Mouse (Mus musculus) forebrain, embryonic 12.5 days (tissue): ENCODE measurements around the gene Pgls. TPM values are rescaled to one million over a fixed set of nuclear protein-coding genes. Genes with fewer than 3 reads are reported as not detected.

Experiments
- ATAC-seq: fragments of 200-750 bp; cut with Nextera tagmentation; 2 replicates; pipeline ENCODE4 v1.8.0; 2017; ENCODE audit warnings: moderate TSS enrichment; ENCODE audit not compliant: low FRiP score
- H3K27ac ChIP-seq: fragments of 300-500 bp; sonication (generic); 2 replicates; pipeline ENCODE4 v1.5.1; 2016; ENCODE audit warnings: mild to moderate bottlenecking
- H3K27me3 ChIP-seq: fragments of 300-500 bp; sonication (generic); 2 replicates; pipeline ENCODE4 v1.6.1; 2016; ENCODE audit warnings: mild to moderate bottlenecking
- H3K36me3 ChIP-seq: fragments of 300-500 bp; sonication (generic); replicated peaks from 2 replicates; pipeline ENCODE4 v1.6.1; 2016; ENCODE audit warnings: mild to moderate bottlenecking
- H3K4me1 ChIP-seq: fragments of 300-500 bp; sonication (generic); 2 replicates; pipeline ENCODE4 v1.6.1; 2016
- H3K4me2 ChIP-seq: fragments of 300-500 bp; sonication (generic); 2 replicates; pipeline ENCODE4 v1.6.1; 2016; ENCODE audit warnings: mild to moderate bottlenecking, moderate library complexity
- H3K4me3 ChIP-seq: fragments of 300-500 bp; sonication (generic); replicated peaks from 2 replicates; pipeline ENCODE4 v1.5.1; 2016; ENCODE audit warnings: mild to moderate bottlenecking
- H3K9ac ChIP-seq: fragments of 300-500 bp; sonication (generic); 2 replicates; pipeline ENCODE4 v1.6.1; 2016; ENCODE audit warnings: mild to moderate bottlenecking
- H3K9me3 ChIP-seq: fragments of 300-500 bp; sonication (generic); 2 replicates; pipeline ENCODE4 v1.6.1; 2016
- WGBS: fragments of 180-500 bp; shearing (Covaris S2); methylation state at CpG from one replicate; pipeline ENCODE4 v1.1.7; 2016; 5-methylcytosine and 5-hydroxymethylcytosine counted together
- polyA plus RNA-seq: library from polyadenylated mRNA; unstranded; fragments of >200 nt; fragmentation: Nextera tagmentation; extraction: Ambion mirVana; gene quantifications from 2 replicates; pipeline ENCODE4 v1.2.1, GENCODE M21; 2016

The Pgls gene
- polyA plus RNA-seq: 199 and 208 TPM in 2 replicates

DNA sequence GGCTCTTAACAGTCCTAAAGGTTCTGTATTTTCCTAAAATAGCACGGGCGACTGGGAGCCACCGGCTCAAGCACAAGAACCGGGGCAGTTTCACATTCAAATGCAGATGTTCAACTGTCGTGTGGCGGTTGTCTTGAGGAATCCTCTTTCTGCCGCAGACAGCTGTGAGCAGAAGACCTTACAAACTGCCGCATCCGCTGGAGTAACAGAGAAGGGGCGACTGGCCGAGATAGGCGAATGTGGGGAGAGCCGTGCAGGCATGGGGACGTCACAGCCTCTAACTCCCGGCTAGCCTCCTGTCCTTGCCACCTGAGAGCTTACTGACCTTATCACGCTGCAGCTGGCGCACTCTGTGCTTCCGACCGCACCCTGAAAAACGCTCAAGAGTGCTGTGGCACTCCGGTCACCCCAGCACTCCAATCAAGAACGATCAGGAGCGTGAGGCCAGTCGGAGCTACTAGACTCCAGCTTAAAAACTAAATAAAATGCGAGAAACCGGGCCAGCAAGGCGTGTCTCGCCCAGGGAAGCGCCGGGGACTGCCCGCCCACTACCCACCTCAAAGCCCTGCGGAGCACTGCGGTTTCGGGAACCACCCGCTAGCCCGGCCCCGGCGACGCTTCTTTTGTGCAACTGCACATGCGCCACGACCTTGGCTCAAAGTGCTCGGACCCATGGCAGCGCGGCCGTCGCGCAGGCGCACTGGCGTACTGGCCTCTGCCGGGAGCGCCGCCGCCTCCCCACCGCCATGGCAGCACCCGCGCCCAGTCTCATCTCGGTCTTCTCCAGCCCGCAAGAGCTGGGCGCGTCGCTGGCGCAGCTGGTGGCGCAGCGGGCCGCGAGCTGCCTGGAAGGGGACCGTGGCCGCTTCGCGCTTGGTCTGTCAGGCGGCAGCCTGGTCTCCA, at the start of gene Pgls:
Pgls (plus strand) TSS at position 706 of the 903 bp plus-strand sequence.
- under 1% methylated on average over 71 of the region's 71 CpGs for WGBS
- H3K4me3 ChIP-seq: peak within 1 kb of the TSS; percentile 90
- H3K36me3 ChIP-seq: peaks cover 8% of the 10 kb centered on the region; the same call in 1 of the 2 replicates
- ATAC-seq: peak; percentile 89
- H3K9ac ChIP-seq: peak within 1 kb of the TSS; percentile 93
- H3K27ac ChIP-seq: peak within 1 kb of the TSS; percentile 98
- H3K4me1 ChIP-seq: peaks cover 28% of the 10 kb centered on the region
- H3K4me2 ChIP-seq: peak within 1 kb of the TSS; percentile 93
- H3K9me3 ChIP-seq: no peaks in the 10 kb centered on the region
- 0 out of 2 replicates have a peak, but pooled peaks cover 6% of the 10 kb centered on the region for H3K27me3 ChIP-seq

DNA sequence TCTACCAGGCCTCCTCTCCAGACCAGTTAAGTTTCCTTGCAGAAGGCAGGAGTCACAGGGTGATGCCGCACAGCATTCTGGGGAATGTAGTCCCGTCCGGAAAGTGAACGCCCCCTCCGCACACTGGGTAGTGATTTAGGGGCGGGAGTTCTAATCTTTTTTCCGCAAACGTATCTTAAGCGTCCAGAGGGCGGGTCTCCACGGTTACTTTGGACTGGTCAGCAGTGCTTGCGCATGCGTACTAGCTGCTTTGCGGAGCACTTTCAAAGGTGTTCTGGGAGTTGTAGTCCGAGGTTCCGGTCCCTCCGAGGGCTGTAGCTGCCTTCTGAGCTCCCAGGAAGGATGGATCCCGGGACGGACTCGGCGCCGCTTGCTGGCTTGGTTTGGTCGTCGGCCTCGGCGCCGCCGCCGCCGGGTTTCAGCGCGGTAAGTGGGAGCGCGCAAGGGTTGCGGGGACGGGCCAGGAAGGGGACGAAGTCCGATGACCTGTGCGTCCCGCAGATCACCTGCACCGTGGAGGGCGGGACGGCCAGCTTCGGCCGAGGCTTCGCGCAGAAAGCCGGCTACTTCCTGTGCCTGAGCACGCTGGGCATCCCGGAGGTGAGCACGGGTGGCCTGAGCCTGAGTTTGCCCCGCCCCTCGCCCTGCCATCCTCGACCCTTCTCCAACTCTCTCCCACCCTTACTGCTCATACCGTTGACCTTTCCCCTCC, 49.2 kb upstream of the Pgls start, which contains the start of gene Mvb12a:
Mvb12a (plus strand) TSS at position 291 of the 712 bp plus-strand sequence.
- Histone ChIP-seq H3K9me3 (no peaks in the 10 kb centered on the region), H3K4me1 (peaks cover 10% of the 10 kb centered on the region), H3K9ac (peak within 1 kb of the TSS; percentile 70), H3K27ac (peak within 1 kb of the TSS; percentile 47; the same call in 1 of the 2 replicates), H3K36me3 (peaks cover 25% of the 10 kb centered on the region), H3K4me3 (peak within 1 kb of the TSS; percentile 84), H3K4me2 (peak within 1 kb of the TSS; percentile 70), H3K27me3 (peaks cover 22% of the 10 kb centered on the region)
- WGBS: under 1% methylated on average over 49 of the region's 55 CpGs
- peak; percentile 97 for ATAC-seq

DNA sequence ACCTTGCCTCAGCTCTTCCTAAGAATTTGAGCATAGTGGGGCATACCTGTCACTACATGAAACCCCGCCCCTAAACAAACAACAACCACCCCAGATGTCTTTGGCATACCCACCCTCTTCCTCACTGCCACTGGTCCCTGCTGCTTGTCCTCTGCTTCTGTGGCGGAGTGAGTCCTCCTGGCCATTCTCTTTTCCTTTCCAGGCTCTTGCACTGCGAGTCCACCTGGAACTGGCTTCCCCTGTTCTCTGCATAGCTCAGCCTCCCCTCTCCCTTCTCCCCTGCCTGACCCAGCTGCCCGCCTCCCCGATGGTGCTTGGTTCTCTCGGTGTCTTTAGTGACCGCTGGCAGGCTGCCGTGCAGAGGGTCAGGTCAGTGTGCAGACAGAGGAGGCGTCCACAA, 48.2 kb upstream of the Pgls start:
- H3K9ac ChIP-seq: peak overlapping the region; percentile 70; the same call in 1 of the 2 replicates
- WGBS: 90% methylated on average over 9 of the region's 9 CpGs
- H3K4me3 ChIP-seq: peak overlapping the region; percentile 84

DNA sequence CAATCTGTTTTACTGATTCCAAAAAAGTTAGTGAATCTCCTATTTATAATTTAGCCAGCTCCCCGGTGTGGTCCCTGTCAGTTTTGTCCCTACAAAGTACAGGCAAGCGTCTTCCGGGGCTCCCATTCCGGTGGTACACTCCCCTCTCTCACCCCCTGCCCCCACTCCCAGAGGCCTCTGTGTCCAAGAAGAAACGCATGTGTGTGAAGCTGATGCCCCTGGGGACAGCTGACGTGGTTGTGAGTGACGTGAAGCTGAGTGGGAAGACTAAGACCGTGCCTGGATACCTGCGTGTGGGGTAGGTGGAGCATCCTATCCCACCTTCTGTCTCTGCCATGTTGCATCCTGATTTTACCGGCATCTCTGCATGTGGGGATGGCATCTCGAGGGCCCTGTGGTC, 46.9 kb upstream of the Pgls start:
- ATAC-seq: no peak
- H3K9ac ChIP-seq: no peak overlapping the region
- no peak overlapping the region for H3K4me2 ChIP-seq
- H3K27me3 ChIP-seq: 0 out of 2 replicates have a peak, but pooled peaks cover 3% of the 10 kb centered on the region
- no peak overlapping the region for H3K27ac ChIP-seq
- peaks cover 9% of the 10 kb centered on the region for H3K4me1 ChIP-seq
- H3K36me3 ChIP-seq: peaks cover 34% of the 10 kb centered on the region
- WGBS: 89% methylated on average over 11 of the region's 11 CpGs
- no peak overlapping the region for H3K4me3 ChIP-seq
- H3K9me3 ChIP-seq: no peaks in the 10 kb centered on the region

More for the DNA sequence above, 48.2 kb upstream of the Pgls start:
- no peak for ATAC-seq
- no peaks in the 10 kb centered on the region for H3K9me3 ChIP-seq
- H3K36me3 ChIP-seq: peaks cover 32% of the 10 kb centered on the region
- H3K27me3 ChIP-seq: peaks cover 12% of the 10 kb centered on the region
- H3K4me2 ChIP-seq: peak overlapping the region; percentile 70
- peaks cover 9% of the 10 kb centered on the region for H3K4me1 ChIP-seq
- no peak overlapping the region for H3K27ac ChIP-seq

DNA sequence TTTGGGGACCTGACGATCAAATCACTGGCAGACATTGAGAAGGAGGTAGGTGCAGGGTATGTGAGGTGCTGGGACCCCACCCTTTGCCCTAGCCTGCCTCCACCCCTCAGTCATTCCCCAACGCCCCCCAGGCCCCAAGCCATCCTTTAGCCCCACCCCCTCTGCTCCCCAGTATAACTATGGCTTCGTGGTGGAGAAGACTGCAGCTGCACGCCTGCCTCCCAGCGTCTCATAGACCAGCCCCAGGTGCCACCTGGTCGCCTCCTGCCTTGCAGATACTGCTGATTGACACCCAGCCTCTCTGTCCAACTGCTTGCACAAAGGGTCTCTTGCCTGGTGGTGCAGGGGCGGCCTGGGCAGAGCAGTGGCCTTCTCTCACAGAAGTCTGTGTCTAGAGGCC, 44.4 kb upstream of the Pgls start:
- Histone ChIP-seq H3K36me3 (peaks cover 34% of the 10 kb centered on the region), H3K4me3 (no peak overlapping the region), H3K27ac (no peak overlapping the region), H3K27me3 (no peaks in the 10 kb centered on the region), H3K9me3 (no peaks in the 10 kb centered on the region), H3K4me1 (peaks cover 9% of the 10 kb centered on the region), H3K9ac (no peak overlapping the region), H3K4me2 (no peak overlapping the region)
- no peak for ATAC-seq
- 89% methylated on average over 7 of the region's 7 CpGs for WGBS

DNA sequence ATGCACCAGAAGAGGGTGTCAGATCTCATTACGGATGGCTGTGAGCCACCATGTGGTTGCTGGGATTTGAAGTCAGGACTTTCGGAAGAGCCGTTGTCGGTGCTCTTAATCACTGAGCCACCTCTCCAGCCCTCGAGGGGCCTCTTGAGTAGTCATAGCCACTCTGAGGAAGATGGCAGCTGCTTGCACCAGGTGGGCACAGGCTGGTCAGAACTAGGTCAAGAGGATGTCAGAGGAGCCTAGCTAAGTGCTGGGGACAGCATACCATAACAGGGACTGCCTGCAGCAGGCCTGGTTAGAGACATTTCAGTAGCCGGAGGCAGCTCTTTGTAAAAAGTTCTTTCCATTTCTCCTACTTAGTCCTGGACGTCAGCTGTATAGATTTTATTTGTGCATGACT, 41.2 kb upstream of the Pgls start:
- H3K27me3 ChIP-seq: peaks cover 20% of the 10 kb centered on the region
- no peak overlapping the region for H3K9ac ChIP-seq
- WGBS: 68% methylated on average over 7 of the region's 7 CpGs
- H3K4me2 ChIP-seq: no peak overlapping the region
- H3K4me1 ChIP-seq: no peaks in the 10 kb centered on the region
- no peak overlapping the region for H3K27ac ChIP-seq
- H3K36me3 ChIP-seq: peaks cover 27% of the 10 kb centered on the region
- no peak overlapping the region for H3K4me3 ChIP-seq
- ATAC-seq: no peak
- H3K9me3 ChIP-seq: no peaks in the 10 kb centered on the region

DNA sequence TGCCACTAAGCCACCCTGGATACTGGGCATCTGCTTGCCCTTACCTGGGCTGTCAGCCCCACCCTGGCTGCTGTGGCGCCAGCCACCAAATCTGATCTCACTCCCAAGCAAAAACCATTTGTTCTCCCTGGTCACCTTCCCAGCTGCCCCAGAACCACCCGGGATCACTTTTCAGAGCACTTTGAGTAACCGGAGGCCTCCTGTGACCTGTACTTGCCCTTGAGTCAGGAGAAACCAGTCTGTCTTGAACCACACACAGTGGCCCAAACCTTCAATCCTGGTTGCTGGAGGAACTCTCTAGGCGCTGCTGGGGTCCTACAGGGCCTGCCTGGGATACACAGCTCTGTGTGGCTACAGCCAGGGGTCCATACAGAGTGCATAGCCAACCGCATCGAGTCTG, 39.2 kb upstream of the Pgls start:
- H3K4me2 ChIP-seq: no peak overlapping the region
- 75% methylated on average over 6 of the region's 6 CpGs for whole genome bisulfite sequencing
- ATAC-seq: no peak

DNA sequence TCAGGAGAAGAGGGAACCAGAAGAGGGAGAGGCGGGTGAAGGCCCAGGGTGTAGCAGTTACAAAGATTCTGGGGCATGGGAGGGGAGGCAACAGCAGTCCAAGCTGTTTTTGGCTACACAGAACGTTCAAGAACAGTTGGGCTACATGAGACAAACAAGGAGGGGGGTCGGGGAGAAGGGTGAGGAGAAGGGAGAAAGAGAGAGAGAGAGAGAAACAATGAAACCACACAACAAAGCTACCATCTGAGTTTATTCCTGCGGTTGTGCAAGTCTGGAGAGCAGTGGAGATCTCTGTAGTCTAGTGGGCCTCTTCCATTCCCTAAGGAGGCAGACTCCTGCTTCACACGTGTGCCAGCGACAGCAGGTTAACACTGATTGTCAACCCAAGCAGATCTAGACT, 38.0 kb upstream of the Pgls start:
- Histone ChIP-seq H3K27ac (no peak overlapping the region), H3K4me2 (no peak overlapping the region), H3K9me3 (no peaks in the 10 kb centered on the region), H3K4me3 (no peak overlapping the region), H3K36me3 (no peaks in the 10 kb centered on the region), H3K4me1 (peaks cover 9% of the 10 kb centered on the region), H3K27me3 (peaks cover 53% of the 10 kb centered on the region), H3K9ac (no peak overlapping the region)
- WGBS: 72% methylated on average over 6 of the region's 6 CpGs
- no peak for ATAC-seq

More for the DNA sequence above, 39.2 kb upstream of the Pgls start:
- Histone ChIP-seq H3K9me3 (no peaks in the 10 kb centered on the region), H3K4me1 (no peaks in the 10 kb centered on the region), H3K36me3 (peaks cover 9% of the 10 kb centered on the region), H3K27me3 (peaks cover 40% of the 10 kb centered on the region), H3K27ac (no peak overlapping the region), H3K4me3 (no peak overlapping the region), H3K9ac (no peak overlapping the region)

DNA sequence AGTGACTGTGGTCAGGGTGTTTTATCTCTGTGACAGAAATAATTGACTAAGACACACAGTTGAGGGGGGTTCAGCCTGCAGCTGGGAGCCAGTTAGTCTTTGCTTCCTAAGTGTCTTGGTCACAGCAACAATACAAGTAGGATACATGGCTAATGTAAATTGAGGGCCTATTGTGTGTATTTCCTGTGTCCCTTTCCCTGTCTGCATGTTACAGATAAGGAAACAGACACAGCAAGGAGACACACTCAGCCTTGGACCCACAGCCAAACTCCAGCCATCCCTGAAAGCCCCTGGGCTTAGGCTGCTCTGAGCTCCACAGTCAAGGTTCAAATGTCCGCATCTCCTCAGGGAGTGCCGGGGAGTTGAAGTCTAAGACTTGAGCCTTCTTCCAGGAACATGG, 37.3 kb upstream of the Pgls start:
- H3K9ac ChIP-seq: no peak overlapping the region
- no peak overlapping the region for H3K4me2 ChIP-seq
- 83% methylated on average over 2 of the region's 2 CpGs for WGBS
- peaks cover 11% of the 10 kb centered on the region for H3K4me1 ChIP-seq
- H3K36me3 ChIP-seq: no peaks in the 10 kb centered on the region
- H3K27ac ChIP-seq: no peak overlapping the region
- H3K4me3 ChIP-seq: no peak overlapping the region
- H3K9me3 ChIP-seq: no peaks in the 10 kb centered on the region
- ATAC-seq: no peak
- peaks cover 59% of the 10 kb centered on the region for H3K27me3 ChIP-seq

DNA sequence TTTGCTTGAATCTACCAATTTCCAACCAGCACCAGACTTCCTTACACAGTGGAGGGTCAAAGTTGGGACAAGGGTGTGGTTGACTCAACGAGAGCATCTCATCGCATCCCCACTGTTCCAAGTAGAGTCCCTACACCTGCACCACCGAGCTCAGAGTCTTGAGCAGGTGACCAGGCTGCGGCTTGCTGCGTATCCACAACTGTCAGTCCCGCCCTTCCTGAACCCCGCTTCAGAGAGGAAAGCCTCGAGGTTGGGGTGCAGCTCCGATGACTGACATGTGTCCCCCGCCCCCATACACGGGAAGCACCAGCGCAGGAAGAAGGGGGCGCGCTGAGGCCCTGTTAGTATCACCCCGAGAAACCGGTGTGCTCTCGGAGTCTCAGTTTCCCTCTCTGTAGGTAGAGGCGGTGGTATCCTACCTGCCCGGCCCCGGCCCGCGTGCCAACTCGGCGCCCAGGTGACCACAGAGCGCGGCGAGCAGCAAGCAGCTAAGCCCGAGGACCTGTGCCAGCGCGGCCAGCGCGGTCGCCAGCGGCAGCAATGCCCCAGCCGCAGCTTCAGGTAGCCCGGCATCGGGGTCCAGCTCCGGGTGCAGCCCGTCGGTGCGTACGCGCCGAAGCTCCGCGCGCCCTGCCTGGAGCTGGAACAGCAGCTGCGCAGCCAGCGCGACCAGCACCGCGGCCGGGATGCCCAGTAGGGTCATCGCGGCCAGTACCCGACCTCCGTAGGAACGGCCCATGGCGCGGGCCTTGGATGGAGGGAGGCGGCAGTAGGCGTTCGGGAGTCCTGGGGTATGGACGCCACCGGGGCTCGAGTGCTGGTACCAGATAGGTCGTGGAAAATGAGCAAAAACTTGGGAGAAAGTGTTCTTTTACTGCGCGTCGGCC, 33.7 kb upstream of the Pgls start, which contains the start of gene Tmem221:
Tmem221 (minus strand) TSS at position 801 of the 887 bp plus-strand sequence.
- peaks cover 17% of the 10 kb centered on the region for H3K4me1 ChIP-seq
- 4% methylated on average over 70 of the region's 70 CpGs for WGBS
- H3K4me3 ChIP-seq: peak within 1 kb of the TSS; percentile 36
- H3K4me2 ChIP-seq: peak within 1 kb of the TSS; percentile 50
- no peaks in the 10 kb centered on the region for H3K9me3 ChIP-seq
- H3K27ac ChIP-seq: no peak within 1 kb of the TSS
- H3K27me3 ChIP-seq: peaks cover 96% of the 10 kb centered on the region
- no peaks in the 10 kb centered on the region for H3K36me3 ChIP-seq
- ATAC-seq: no peak
- no peak within 1 kb of the TSS for H3K9ac ChIP-seq

DNA sequence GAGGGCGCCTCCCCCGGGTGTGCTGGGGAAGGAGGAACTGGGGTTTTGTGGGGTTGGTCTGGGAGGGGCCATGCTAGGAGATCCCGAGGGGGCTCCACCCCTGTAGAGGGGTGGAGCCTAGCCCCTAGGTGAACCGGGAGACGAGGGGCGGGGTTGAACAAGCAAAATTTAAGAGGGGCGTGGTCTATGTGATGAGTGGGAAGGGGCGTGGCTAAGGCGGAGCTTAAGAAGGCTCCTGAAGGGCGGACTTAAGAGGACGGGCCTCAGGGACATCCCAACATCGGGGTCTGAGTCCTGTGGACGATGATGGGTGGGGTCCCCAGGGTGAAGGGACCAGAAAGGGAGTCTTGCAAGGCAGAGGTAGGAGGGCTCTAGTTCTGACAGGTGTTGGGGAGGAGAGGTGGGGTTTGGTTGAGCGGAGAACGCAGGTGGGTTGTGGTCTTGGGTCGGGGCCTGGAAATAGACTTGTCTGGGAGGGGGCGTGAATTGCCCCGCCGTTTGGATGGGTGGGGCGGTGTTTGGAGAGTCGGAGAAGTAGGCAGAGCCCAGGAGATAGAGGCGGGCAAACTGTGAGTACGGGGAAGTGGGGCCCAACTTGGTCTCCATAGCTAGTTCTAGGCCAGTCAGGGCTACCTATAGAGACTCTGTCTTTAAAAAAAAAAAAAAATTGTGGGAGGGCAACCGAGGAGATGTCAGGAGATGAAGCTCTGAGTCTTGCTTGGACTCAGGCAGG, 32.9 kb upstream of the Pgls start:
- ATAC-seq: no peak
- peaks cover 100% of the 10 kb centered on the region for H3K27me3 ChIP-seq
- peaks cover 17% of the 10 kb centered on the region for H3K4me1 ChIP-seq
- H3K36me3 ChIP-seq: no peaks in the 10 kb centered on the region
- WGBS: 2% methylated on average over 24 of the region's 24 CpGs
- H3K9me3 ChIP-seq: peaks cover 3% of the 10 kb centered on the region; the same call in 1 of the 2 replicates
- peak overlapping the region; percentile 36 for H3K4me3 ChIP-seq
- H3K27ac ChIP-seq: no peak overlapping the region
- peak overlapping the region; percentile 50 for H3K4me2 ChIP-seq
- H3K9ac ChIP-seq: no peak overlapping the region
